ENCODE assay signal across 1 mouse cellular context in the genomic region with DNA sequence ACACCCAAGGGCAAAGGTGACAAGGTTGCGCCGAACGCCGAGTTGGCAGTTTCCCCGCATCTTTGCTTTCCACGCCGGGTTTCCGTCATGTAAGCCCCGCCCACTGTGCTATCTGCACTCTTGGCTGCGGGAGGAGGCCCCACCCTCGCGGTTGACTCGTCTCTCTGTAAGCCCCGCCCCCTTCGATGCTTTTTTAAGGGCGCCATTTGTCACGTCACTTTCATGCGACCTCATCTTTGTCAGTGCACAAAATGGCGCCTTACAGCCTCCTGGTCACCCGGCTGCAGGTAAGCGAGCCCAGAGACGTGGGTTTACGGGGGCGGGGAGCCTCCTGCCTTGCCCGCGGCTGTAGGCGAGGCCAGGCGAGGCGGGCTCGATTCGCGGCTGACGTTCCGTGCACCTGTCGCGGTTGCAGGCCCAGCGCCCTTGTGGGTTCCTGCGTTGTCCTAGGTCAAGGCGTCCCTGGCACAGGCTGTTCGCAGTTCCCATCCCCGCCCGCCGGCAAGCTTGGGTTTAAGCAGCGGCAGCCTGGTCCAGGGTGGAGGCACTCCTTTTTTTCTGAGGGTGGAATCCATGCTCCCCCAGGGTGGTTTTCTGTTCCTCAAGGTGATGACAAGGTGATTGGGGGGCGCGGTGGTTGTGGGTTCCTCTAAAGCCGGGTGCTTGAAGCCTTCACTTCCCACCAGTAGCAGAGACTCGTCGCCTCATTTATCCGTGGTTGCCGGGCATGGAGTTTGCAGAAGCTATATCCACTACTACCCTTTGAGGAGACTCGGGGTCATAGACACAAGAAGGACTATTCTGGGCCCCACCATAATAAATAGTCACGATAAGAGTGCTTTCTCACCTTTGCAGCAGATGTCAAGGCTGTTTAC.
TF ChIP-seq lines count a peak whose summit lies in the region.

A gene (plus strand): TSS at position 48 of the 875 bp plus-strand sequence.

TF ChIP-seq in MEL, 35 proteins besides CTCF, POLR2A, EP300 and RAD21 (continued from another document):
- TF ChIP-seq MEF2A (IDR thresholded peaks at IDR 0.05; ENCODE audit: extremely low read depth, insufficient replicate concordance, low read depth, low read length, poor library complexity, severe bottlenecking) = no peak
- no peak for TF ChIP-seq JUND (IDR thresholded peaks at IDR 0.05; ENCODE audit: low read depth, low read length)
- TF ChIP-seq ZMIZ1 (IDR thresholded peaks at IDR 0.05; ENCODE audit: low read depth, low read length) = peak; percentile 83; the same call in 1 of the 2 replicates
- TF ChIP-seq ETS1 (IDR thresholded peaks at IDR 0.05; ENCODE audit: low read depth, low read length) = peak; percentile 53; the same call in 1 of the 2 replicates
- peak; percentile 88; the same call in 1 of the 2 replicates for TF ChIP-seq SIN3A (IDR thresholded peaks at IDR 0.05; ENCODE audit: low read length)
- TF ChIP-seq CHD2 (IDR thresholded peaks at IDR 0.05; ENCODE audit: low read length) = no peak
- no peak for TF ChIP-seq CHD1 (IDR thresholded peaks at IDR 0.05; ENCODE audit: low read depth, low read length)
- peak; percentile 73 for TF ChIP-seq NELFE (IDR thresholded peaks at IDR 0.05; ENCODE audit: low read depth, low read length)
- TF ChIP-seq ELF1 (IDR thresholded peaks at IDR 0.05; ENCODE audit: low read depth, low read length) = peak; percentile 43; the same call in 1 of the 2 replicates
- TF ChIP-seq GABPA (IDR thresholded peaks at IDR 0.05; ENCODE audit: low read depth, low read length) = no peak
- no peak for TF ChIP-seq POLR2AphosphoS5 (IDR thresholded peaks at IDR 0.05; ENCODE audit: borderline replicate concordance, low read depth, low read length)
- TF ChIP-seq MAX (IDR thresholded peaks at IDR 0.05; ENCODE audit: low read length) = peak; percentile 66
- peak; percentile 65; the same call in 1 of the 2 replicates for TF ChIP-seq TCF12 (IDR thresholded peaks at IDR 0.05; ENCODE audit: low read depth, low read length)
- 0 out of 2 replicates have a peak, but pooled peaks have one; percentile 47 for TF ChIP-seq UBTF (IDR thresholded peaks at IDR 0.05; ENCODE audit: borderline replicate concordance, insufficient read depth, low read depth, low read length)
- TF ChIP-seq MAZ (IDR thresholded peaks at IDR 0.05; ENCODE audit: low read depth, low read length) = no peak
